Mouse (Mus musculus) erythroblast, embryonic 14.5 days (primary cell): ENCODE measurements around the gene Ankrd52.

Experiments
- GATA1 ChIP-seq: IDR thresholded peaks from 2 replicates; pipeline ENCODE4 v1.6.1; 2012; ENCODE audit warnings: low read length, inconsistent platforms, mixed read lengths
- TAL1 ChIP-seq: IDR thresholded peaks from 3 replicates; pipeline ENCODE4 v1.6.1; 2012; ENCODE audit warnings: low read length, inconsistent platforms, mixed read lengths

- TF ChIP-seq GATA1 (no peak), TAL1 (no peak)
Measured at GRCm38 (mm10) chr10:128362568-128362967, 14.3 kb upstream of the Ankrd52 start.
